Mouse (Mus musculus) cerebellum, postnatal 25 days (tissue): ENCODE measurements at regions not wholly inside any gene's neighbourhood (a gene's known extent, or its start where the extent isn't known, plus 50 kb on each side); places are given as distances from the start of the nearest gene placed in this dataset.

ENCODE experiments used
- DNase-seq, 2 experiments: peaks; one replicate each; pipeline ENCODE4 v3.0.0; 2021; ENCODE audit warnings: mixed read lengths in 2 of 2

GRCm38 (mm10) chr5:102290866-102291265 is 190.3 kb upstream of the Arhgap24 start:
- no peak for DNase-seq

- no peak for DNase-seq
These were observed 185.6 kb upstream of the Arhgap24 start for GRCm38 (mm10) chr5:102295564-102295963.

GRCm38 (mm10) chr5:102306309-102306708 is 174.9 kb upstream of the Arhgap24 start:
- DNase-seq: no peak

GRCm38 (mm10) chr5:102306718-102307117 is 174.5 kb upstream of the Arhgap24 start:
- DNase-seq: no peak

GRCm38 (mm10) chr5:102311570-102311969 is 169.6 kb upstream of the Arhgap24 start:
- no peak for DNase-seq

GRCm38 (mm10) chr5:102328197-102328784 is 152.9 kb upstream of the Arhgap24 start:
- DNase-seq: peak; percentile 11 to 12

- DNase-seq: no peak
These were observed 147.3 kb upstream of the Arhgap24 start for GRCm38 (mm10) chr5:102333894-102334293.

GRCm38 (mm10) chr5:102334442-102335197 is 146.6 kb upstream of the Arhgap24 start:
- DNase-seq: no peak

GRCm38 (mm10) chr5:102366481-102366880 is 114.7 kb upstream of the Arhgap24 start:
- no peak for DNase-seq

GRCm38 (mm10) chr5:102373309-102373971 is 107.8 kb upstream of the Arhgap24 start:
- DNase-seq: no peak

- no peak for DNase-seq
These were observed 107.0 kb upstream of the Arhgap24 start for GRCm38 (mm10) chr5:102373972-102374755.

- no peak for DNase-seq
These were observed 105.9 kb upstream of the Arhgap24 start for GRCm38 (mm10) chr5:102375339-102375738.

- no peak for DNase-seq
These were observed 87.2 kb upstream of the Arhgap24 start for GRCm38 (mm10) chr5:102393941-102394340.

- DNase-seq: no peak
These were observed 85.5 kb upstream of the Arhgap24 start for GRCm38 (mm10) chr5:102395608-102396146.

GRCm38 (mm10) chr5:102399006-102399405 is 82.2 kb upstream of the Arhgap24 start:
- DNase-seq: no peak

GRCm38 (mm10) chr5:102417642-102418041 is 63.5 kb upstream of the Arhgap24 start:
- DNase-seq: no peak

GRCm38 (mm10) chr5:102419089-102419488 is 62.1 kb upstream of the Arhgap24 start:
- DNase-seq: no peak

- DNase-seq: no peak
These were observed 56.5 kb upstream of the Arhgap24 start for GRCm38 (mm10) chr5:102424636-102425242.

- DNase-seq: no peak
These were observed 52.9 kb upstream of the Arhgap24 start for GRCm38 (mm10) chr5:102428310-102428709.
